In genomic region chr4:75260156-75260555, GRCm38 (mm10) we compare ENCODE assay signal across 17 mouse cellular contexts.
"Had no signal": no experiment of that assay in that cellular context is flagged by ENCODE, and none has a peak within 500 bp of the region (broad histone marks: within the 10 kb centered on the region; RNA-seq: fewer than 3 reads in every experiment).

No protein-coding gene starts in this region.

- H3K4me3 ChIP-seq: layer of hippocampus, adult 2 months; limb, embryonic 13.5 days; liver, embryonic 13.5 days; megakaryocyte, embryonic 14.5 days; stomach, embryonic 15.5 days had no signal

- H3K4me1 ChIP-seq: limb, embryonic 13.5 days; liver, embryonic 13.5 days; stomach, embryonic 15.5 days had no signal

- H3K27me3 ChIP-seq: limb, embryonic 13.5 days; liver, embryonic 13.5 days; megakaryocyte, embryonic 14.5 days; stomach, embryonic 15.5 days had no signal

- ATAC-seq: inflammation-experienced regulatory T-cells, adult 6 months; intestine, postnatal 0 days; liver, postnatal 0 days; midbrain, embryonic 16.5 days had no signal

- H3K9me3 ChIP-seq: limb, embryonic 13.5 days; liver, embryonic 13.5 days; megakaryocyte, embryonic 14.5 days; stomach, embryonic 15.5 days had no signal

- H3K9ac ChIP-seq: limb, embryonic 13.5 days; liver, embryonic 13.5 days; liver, postnatal 0 days; stomach, embryonic 15.5 days had no signal

- H3K36me3 ChIP-seq: limb, embryonic 13.5 days; liver, embryonic 13.5 days; stomach, embryonic 15.5 days had no signal

- H3K27ac ChIP-seq: layer of hippocampus, adult 2 months; limb, embryonic 13.5 days; liver, embryonic 13.5 days; macrophage; stomach, embryonic 15.5 days had no signal

- DNase-seq: kidney, adult 8-10 months; kidney, postnatal 10 days; kidney, postnatal 4 days; liver, embryonic 13.5 days; liver, postnatal 0 days; right cerebral cortex, postnatal 14 days; thymus, adult 2 months; thymus, postnatal 25 days had no signal

- H3K4me2 ChIP-seq: limb, embryonic 13.5 days; liver, embryonic 13.5 days; midbrain, embryonic 11.5 days; stomach, embryonic 15.5 days had no signal
